Mouse (Mus musculus): ENCODE results near the gene Gm4707. TPM values are rescaled to one million over a fixed set of nuclear protein-coding genes. Genes with fewer than 3 reads are reported as not detected.
"Not testable (repeated sequence)": the region's sequence is repeated elsewhere in the genome, so short reads cannot be mapped to it uniquely, and the experiment has no call there.

Gene Gm4707
- total RNA-seq, 2 experiments from 2014 or later, result 4.3 to 6.1 TPM

DNA sequence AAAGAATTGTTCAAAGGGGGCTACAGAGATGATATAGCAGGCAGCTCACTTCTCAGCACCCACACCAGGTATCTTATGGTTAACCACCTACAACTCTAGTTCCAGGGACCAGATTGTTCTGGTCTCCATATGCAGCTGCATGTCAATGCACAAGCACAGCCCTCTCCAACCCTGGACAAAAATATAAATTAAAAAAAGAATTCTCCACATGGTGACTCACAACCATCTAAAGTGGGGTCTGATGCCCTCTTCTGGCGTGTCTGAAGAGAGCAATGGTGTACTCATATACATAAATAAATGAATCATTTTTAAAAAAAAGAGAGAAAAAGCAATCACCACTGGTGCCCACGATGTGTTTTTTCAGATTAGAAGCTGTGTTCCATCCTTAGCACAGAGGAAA, 15.0 kb downstream of the Gm4707 start:
- no peak for DNase-seq (ENCODE audit: low spot score in 2 of 2)

DNA sequence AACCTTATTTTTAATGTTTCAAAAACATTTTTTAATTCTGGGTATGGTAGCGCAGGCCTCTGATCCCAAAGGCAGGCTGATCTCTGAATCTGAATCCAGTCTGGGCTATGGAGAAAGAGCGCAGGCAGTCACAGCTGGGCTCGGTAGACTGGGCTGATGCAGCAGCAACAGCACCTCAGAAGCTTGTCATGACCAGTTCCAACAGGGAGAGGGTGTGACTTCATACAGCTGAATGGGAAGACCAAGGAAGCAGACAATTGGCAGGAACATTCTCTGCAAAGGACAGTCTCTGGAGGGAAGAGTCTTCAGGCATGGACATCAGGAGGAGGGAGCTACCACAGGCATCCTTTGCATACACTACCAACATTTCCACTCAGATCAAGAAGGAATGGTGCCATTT, 15.6 kb downstream of the Gm4707 start:
- no peak for DNase-seq (ENCODE audit: low spot score in 2 of 2)

DNA sequence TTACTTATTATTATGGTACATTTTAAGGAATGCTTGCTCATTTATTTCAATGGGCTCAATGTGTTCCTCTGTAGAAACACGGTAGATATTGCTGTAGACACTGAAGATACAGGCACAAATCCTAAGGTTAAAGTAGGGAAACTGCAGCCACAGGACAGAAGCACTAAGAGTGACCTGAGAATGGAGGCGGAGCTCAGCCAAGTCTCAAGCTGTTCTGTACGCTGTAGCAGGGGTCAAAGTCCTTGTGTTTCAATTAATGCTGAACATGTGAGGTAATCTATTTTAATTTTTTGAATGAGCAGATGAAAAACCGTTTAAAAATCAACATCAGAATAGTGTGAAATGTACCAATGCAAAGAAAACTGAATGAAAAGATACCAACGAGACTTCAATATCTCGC, 16.4 kb downstream of the Gm4707 start:
- no peak for DNase-seq (ENCODE audit: low spot score in 2 of 2)

DNA sequence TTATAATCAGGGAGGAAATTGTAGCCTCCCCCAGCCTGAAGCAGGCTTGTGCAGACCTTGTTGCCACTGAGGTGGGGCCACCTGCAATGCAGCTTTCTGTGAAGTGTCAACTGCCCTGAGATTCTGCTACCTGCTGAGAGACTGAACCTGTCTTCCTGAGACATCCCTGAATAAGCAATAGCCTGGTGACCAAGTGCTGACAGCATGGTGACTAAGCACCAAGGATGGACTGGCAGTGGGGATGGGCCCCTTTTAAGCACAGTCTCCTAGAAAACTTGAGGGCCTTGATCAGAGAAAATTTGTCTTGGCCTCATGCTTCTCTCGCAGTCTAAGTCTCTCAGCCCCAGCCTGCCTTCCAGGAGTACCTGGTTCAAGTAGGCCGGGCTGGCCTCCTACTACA, 37.2 kb downstream of the Gm4707 start:
- DNase-seq (ENCODE audit: low spot score in 2 of 2), result not testable (repeated sequence)

GRCm38 (mm10) chr17:71419448-71419847, 40.3 kb downstream of the Gm4707 start:
- not testable (repeated sequence) for DNase-seq (ENCODE audit: low spot score in 2 of 2)

GRCm38 (mm10) chr17:71417008-71417407, 42.7 kb downstream of the Gm4707 start:
- no peak for DNase-seq (ENCODE audit: low spot score in 2 of 2)

Other genes with a start within 250 kb of the Gm4707 start
- 10 to 100 TPM; 11.1 to 17.6 TPM for gene Emilin2, start 147.9 kb downstream of the Gm4707 start, total RNA-seq (2021)
- 10 to 100 TPM; 45.5 to 57.2 TPM for gene Smchd1, start 15.4 kb upstream of the Gm4707 start, total RNA-seq (2021)
- gene Ndc80, start 66.9 kb upstream of the Gm4707 start, total RNA-seq (2021), result 10 to 100 TPM; 18.7 to 19.1 TPM
- gene Spdya, start 92.1 kb upstream of the Gm4707 start, total RNA-seq (2021), result 1 to 10 TPM; 1.2 TPM
- 10 to 100 TPM; 59.1 to 71.4 TPM for gene Wdr43, start 156.0 kb upstream of the Gm4707 start, total RNA-seq (2021)
- under 1 TPM; 0.14 to 0.17 TPM for gene Togaram2, start 213.3 kb upstream of the Gm4707 start, total RNA-seq (2021)

All from adrenal gland, postnatal 4 days (tissue).